Mouse (Mus musculus) E14TG2a.4 (cell line): ENCODE measurements around the gene Ltf.

ENCODE experiments used
- H3K27me3 ChIP-seq: 2 replicates; pipeline ENCODE4 v1.6.1; 2014; ENCODE audit warnings: low read length, control low read depth; ENCODE audit not compliant: insufficient read depth
- H3K36me3 ChIP-seq: 2 replicates; pipeline ENCODE4 v1.6.1; 2014; ENCODE audit warnings: low read length, control low read depth; ENCODE audit not compliant: insufficient read depth
- H3K4me1 ChIP-seq: replicated peaks from 2 replicates; pipeline ENCODE4 v1.6.1; 2014; ENCODE audit warnings: low read depth, low read length, control low read depth
- H3K4me3 ChIP-seq: replicated peaks from 2 replicates; pipeline ENCODE4 v1.5.1; 2014; ENCODE audit warnings: mild to moderate bottlenecking, low read length
- H3K9me3 ChIP-seq: 2 replicates; pipeline ENCODE4 v1.6.1; 2014; ENCODE audit warnings: low read length, control low read depth
- CTCF ChIP-seq: conservative IDR thresholded peaks from 2 replicates; pipeline ENCODE4 v1.5.1; 2014; ENCODE audit warnings: low read length
- NANOG ChIP-seq: IDR thresholded peaks from 2 replicates; pipeline ENCODE4 v1.6.1; 2014; ENCODE audit warnings: borderline replicate concordance, low read length, mixed read lengths
- POU5F1 ChIP-seq: IDR thresholded peaks from 2 replicates; pipeline ENCODE4 v1.6.1; 2014; ENCODE audit warnings: low read length, borderline replicate concordance

Gene Ltf

GRCm38 (mm10) chr9:111048452-111048851 is 29.4 kb downstream of the Ltf start:
- peaks cover 4% of the 10 kb centered on the region; the same call in 1 of the 2 replicates for H3K4me1 ChIP-seq
- no peaks in the 10 kb centered on the region for H3K9me3 ChIP-seq
- no peaks in the 10 kb centered on the region for H3K36me3 ChIP-seq
- H3K4me3 ChIP-seq: no peak overlapping the region
- no peak for TF ChIP-seq CTCF
- TF ChIP-seq POU5F1: no peak
- no peak for TF ChIP-seq NANOG
- no peaks in the 10 kb centered on the region for H3K27me3 ChIP-seq

- peaks cover 20% of the 10 kb centered on the region for H3K4me1 ChIP-seq
- TF ChIP-seq NANOG (no peak), POU5F1 (no peak), CTCF (no peak)
- H3K27me3 ChIP-seq: peaks cover 20% of the 10 kb centered on the region
- no peak overlapping the region for H3K4me3 ChIP-seq
- H3K9me3 ChIP-seq: no peaks in the 10 kb centered on the region
- H3K36me3 ChIP-seq: no peaks in the 10 kb centered on the region
Observed at GRCm38 (mm10) chr9:111054923-111055322, 35.9 kb downstream of the Ltf start.

GRCm38 (mm10) chr9:111055800-111056518 is 36.9 kb downstream of the Ltf start:
- H3K27me3 ChIP-seq: peaks cover 20% of the 10 kb centered on the region

GRCm38 (mm10) chr9:111056519-111056797 is 37.4 kb downstream of the Ltf start:
- H3K9me3 ChIP-seq: no peaks in the 10 kb centered on the region
- no peak overlapping the region for H3K4me3 ChIP-seq
- no peaks in the 10 kb centered on the region for H3K36me3 ChIP-seq
- TF ChIP-seq POU5F1 (no peak), CTCF (no peak), NANOG (no peak)
- H3K27me3 ChIP-seq: peaks cover 20% of the 10 kb centered on the region
- peaks cover 20% of the 10 kb centered on the region for H3K4me1 ChIP-seq

More at GRCm38 (mm10) chr9:111055800-111056518, 36.9 kb downstream of the Ltf start:
- Histone ChIP-seq H3K4me3 (peak overlapping the region; percentile 61), H3K36me3 (no peaks in the 10 kb centered on the region), H3K4me1 (peaks cover 20% of the 10 kb centered on the region), H3K9me3 (no peaks in the 10 kb centered on the region)
- TF ChIP-seq POU5F1 (no peak), CTCF (no peak), NANOG (no peak)

- H3K4me1 ChIP-seq: peaks cover 20% of the 10 kb centered on the region
Observed at GRCm38 (mm10) chr9:111056798-111057543, 37.9 kb downstream of the Ltf start, which contains the start of gene Ccrl2. Ccrl2 (minus strand) TSS chr9:111057519.

GRCm38 (mm10) chr9:111057544-111058370 is 38.7 kb downstream of the Ltf start:
- peaks cover 20% of the 10 kb centered on the region for H3K27me3 ChIP-seq
- TF ChIP-seq NANOG (no peak), POU5F1 (no peak), CTCF (no peak)
- no peaks in the 10 kb centered on the region for H3K9me3 ChIP-seq
- no peak overlapping the region for H3K4me3 ChIP-seq
- H3K36me3 ChIP-seq: no peaks in the 10 kb centered on the region
- H3K4me1 ChIP-seq: peaks cover 20% of the 10 kb centered on the region

More at GRCm38 (mm10) chr9:111056798-111057543, 37.9 kb downstream of the Ltf start, which contains the start of gene Ccrl2:
- Histone ChIP-seq H3K27me3 (peaks cover 20% of the 10 kb centered on the region), H3K36me3 (no peaks in the 10 kb centered on the region), H3K9me3 (no peaks in the 10 kb centered on the region), H3K4me3 (no peak within 1 kb of the TSS)
- TF ChIP-seq NANOG (no peak), POU5F1 (no peak), CTCF (no peak)

GRCm38 (mm10) chr9:111058943-111059556 is 40.0 kb downstream of the Ltf start:
- Histone ChIP-seq H3K36me3 (no peaks in the 10 kb centered on the region), H3K27me3 (peaks cover 20% of the 10 kb centered on the region), H3K4me3 (no peak overlapping the region), H3K9me3 (no peaks in the 10 kb centered on the region), H3K4me1 (peaks cover 20% of the 10 kb centered on the region)
- TF ChIP-seq NANOG (no peak), POU5F1 (no peak), CTCF (no peak)

GRCm38 (mm10) chr9:111062840-111063239 is 43.8 kb downstream of the Ltf start:
- TF ChIP-seq POU5F1: no peak
- no peak for TF ChIP-seq CTCF
- TF ChIP-seq NANOG: no peak
- Histone ChIP-seq H3K27me3 (no peaks in the 10 kb centered on the region), H3K4me3 (no peak overlapping the region), H3K4me1 (no peaks in the 10 kb centered on the region), H3K36me3 (no peaks in the 10 kb centered on the region), H3K9me3 (no peaks in the 10 kb centered on the region)
